Mouse (Mus musculus): Measurements from ENCODE around the gene Hpcal4. TPM values are rescaled to one million over a fixed set of nuclear protein-coding genes. Genes with fewer than 3 reads are reported as not detected.

Gene Hpcal4
- total RNA-seq, 2 experiments from 2014 or later = 222 to 231 TPM

DNA sequence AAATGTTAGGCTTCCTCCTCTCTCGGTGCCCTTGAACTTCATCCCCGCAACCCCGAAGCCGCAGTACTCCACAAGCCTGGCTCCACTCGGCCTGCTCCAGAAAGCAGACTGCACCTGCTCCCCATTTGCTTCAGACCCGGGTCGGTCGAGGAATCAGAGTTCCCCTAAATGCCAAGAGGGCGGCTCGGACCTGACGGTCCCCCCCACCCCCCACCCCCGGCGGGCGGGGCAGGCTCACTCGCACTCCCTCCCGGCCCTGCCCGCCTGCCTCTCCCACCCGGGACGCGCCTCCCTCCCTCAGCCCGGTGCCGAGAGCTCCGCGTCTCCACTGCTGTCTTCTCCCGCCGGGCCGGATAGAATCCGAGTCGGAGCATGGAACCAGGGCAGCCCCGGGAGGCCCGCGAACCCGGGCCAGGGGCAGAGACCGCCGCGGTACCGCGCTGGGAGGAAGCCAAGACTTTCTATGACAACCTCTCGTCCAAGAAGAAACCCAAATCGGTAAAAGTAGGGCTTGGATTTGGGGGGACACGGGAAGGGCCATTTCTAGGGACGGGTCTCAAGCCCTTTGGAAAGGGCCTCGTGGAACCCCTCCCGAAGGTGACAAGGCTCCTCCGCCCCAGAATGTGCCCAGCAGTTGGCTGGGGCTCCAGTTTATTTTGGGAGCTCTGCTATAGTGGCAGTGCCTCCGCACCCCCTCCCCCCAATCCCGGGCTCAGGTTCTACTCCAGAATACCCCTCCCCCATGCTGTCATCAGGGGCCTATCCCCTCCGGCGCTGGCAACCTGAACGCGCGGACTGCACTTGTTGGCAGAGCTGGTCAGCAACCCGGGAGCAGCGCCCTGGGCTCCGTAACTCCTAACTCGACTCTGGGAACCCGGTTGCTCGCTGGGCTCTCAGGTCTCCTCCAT, 18.4 kb downstream of the Hpcal4 start, which contains the start of gene Nt5c1a:
Gene Nt5c1a, plus strand, starts transcription at position 319 of the 908 bp plus-strand sequence.
- peak; percentile 53 to 56 for DNase-seq (ENCODE audit: low spot score in 2 of 2)

DNA sequence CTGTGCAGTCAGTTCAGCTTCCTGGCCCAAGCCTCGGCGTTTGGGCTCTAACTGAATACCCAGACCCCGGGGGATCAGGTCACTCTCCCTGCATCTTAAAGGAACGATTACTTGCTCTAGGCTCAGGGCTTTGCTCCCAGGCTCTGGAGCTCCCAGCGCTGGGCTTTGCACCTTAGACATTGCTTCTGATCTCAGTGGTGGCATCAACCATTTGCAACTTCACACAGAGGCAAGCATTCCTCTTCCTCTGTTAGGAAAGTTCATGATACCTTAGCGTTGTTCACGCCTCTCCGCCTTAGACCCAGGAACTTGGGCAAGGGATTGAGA, 19.0 kb downstream of the Hpcal4 start:
- DNase-seq (ENCODE audit: low spot score in 2 of 2) = no peak

DNA sequence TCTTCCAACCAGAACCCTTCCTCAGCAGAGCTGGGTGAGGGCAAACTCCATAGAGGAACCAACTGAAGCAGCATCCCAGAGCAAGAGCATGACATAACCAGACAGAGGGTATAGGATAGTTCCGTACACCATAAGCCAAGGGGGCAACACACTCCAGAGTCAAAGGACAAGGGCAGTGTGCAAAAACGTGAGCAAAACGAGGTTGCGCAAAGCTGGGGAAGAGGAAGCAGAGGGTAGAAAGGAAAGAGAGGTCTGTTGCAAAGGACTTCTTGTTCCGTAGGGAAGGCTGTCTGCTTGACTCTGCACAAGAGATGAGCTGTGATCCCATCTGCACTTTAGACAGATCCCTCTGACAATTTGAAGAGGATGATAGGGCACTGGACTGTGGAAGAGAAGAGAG, 24.3 kb downstream of the Hpcal4 start:
- no peak for DNase-seq (ENCODE audit: low spot score in 2 of 2)

GRCm38 (mm10) chr4:123210996-123211395, 28.0 kb downstream of the Hpcal4 start:
- no peak for DNase-seq (ENCODE audit: low spot score in 2 of 2)

GRCm38 (mm10) chr4:123211453-123211852, 28.4 kb downstream of the Hpcal4 start:
- no peak for DNase-seq (ENCODE audit: low spot score in 2 of 2)

GRCm38 (mm10) chr4:123212330-123212729, 29.3 kb downstream of the Hpcal4 start:
- no peak for DNase-seq (ENCODE audit: low spot score in 2 of 2)

DNA sequence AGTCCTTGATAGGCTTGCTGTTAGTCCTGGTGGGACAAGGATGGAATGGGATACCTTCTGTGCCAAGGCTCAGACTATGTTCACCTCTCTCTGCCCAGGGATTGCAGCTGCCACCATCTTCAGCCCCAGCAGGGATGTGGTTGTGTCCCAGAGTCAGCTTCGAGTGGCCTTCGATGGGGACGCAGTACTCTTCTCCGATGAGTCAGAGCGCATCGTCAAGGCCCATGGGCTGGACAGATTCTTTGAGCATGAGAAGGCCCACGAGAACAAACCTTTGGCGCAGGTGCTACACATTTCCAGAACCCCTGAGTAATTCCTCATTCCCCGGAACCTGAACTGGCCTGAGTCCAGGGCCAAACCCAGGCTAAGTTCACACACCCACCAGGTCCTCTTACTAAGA, 30.9 kb downstream of the Hpcal4 start:
- no peak for DNase-seq (ENCODE audit: low spot score in 2 of 2)

DNA sequence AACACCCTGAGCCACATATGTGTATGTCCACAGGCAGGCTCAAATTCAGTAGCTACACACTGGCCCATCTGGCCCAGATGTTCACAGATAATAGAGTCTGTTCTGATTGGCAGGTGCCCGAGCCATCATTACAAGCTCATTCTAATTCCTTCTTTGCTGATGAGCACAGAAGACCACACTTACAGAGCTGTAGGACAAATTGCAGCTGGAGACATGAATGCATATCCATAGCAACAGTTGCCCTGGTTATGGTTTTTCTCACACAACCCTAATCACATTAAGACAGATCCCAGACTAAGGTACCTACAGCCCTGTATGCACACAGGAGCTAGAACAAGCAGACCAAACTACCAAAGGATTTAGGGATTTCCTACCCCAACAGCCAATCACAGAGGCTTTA, 32.3 kb downstream of the Hpcal4 start:
- no peak for DNase-seq (ENCODE audit: low spot score in 2 of 2)

DNA sequence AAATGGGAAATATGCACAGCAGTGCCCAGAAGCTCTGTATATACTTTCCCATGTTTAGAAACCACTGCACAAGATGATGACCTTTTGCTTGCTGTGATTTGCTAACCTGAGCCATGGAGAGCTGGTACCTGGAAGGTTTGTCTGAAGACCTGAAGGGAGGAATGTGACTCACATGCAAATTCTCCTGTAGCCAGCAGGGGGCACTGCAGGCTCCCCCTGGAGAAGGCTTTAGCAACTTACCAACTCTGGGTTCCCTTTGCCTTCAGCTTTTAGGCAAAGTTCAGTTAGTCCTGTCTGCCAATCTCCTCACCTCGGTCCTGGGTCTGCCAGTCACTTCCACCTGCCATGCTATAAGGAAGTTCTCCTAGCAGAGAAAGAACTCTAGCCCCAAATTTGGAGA, 33.8 kb downstream of the Hpcal4 start:
- peak; percentile 49 to 64 for DNase-seq (ENCODE audit: low spot score in 2 of 2)

DNA sequence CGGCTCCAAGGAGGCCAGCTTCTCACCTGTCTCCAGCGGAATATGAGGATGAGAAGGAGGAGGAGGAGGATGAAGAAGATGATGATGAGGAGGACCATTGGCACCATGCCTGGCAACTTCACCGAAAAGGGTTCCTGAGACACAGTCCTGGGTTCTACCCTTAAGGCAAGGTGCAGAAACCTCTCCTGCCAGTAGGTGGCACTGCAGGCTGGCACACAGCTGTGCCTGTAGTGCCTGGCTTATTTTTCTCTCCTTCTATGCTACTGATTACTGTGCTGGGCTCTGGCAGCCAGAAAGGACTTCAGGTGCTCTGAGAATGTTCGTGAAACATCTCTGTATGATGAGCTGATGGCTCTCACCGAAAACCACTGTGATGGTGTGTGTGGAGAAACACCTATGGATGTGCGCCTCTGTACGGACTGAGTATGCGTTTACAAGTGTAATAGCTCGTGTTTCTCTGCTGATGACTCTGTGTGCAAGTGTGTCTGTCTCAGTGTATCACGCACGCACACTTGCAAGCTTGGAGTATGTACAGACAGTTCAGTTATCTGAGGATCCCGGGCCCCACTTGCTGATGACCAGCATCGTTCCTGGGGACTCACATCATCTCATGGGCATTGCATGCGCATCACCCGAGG, 36.8 kb downstream of the Hpcal4 start:
- DNase-seq (ENCODE audit: low spot score in 2 of 2) = peak; percentile 82 to 86

GRCm38 (mm10) chr4:123220637-123221036, 37.6 kb downstream of the Hpcal4 start:
- no peak for DNase-seq (ENCODE audit: low spot score in 2 of 2)

DNA sequence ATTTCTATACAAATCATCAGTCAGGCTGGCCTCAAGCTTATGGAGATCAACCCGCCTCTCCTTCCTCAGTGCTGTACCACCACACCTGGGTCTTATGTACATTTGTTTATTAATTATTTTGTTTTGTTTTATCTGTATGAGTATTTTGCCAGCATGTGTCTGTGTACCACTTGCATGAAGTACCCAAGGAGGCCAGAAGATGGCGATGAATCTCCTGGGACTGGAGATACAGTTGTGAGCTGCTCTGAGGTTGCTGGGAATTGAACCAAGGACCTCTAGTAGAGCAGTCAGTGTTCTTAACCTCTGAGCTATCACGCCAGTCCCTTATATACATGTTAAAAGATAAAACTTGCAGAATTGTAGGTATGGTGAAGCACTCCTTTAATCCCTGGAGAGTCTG, 40.3 kb downstream of the Hpcal4 start:
- DNase-seq (ENCODE audit: low spot score in 2 of 2) = no peak

- DNase-seq (ENCODE audit: low spot score in 2 of 2) = no peak
Measured at GRCm38 (mm10) chr4:123225718-123226403, 42.8 kb downstream of the Hpcal4 start.

DNA sequence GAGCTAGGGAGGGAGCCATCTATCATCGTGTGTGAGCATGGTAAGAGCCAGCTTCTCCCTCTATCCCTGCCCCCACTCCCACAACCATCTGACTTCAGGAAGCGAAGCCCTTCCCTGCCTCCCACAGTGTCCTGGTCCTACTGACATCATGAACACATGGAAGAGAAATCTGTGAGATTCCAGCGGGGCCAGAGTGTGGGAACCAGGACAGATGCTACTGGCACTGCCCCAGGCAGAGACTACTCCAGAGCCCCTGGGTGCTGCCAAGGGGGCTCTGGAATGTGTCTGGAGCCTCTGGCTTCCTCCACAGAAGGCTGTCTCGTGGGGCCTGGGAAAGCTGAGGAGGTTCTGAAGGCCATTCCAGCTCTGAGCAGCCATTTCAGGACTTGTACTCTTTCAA, 44.7 kb downstream of the Hpcal4 start:
- DNase-seq (ENCODE audit: low spot score in 2 of 2) = peak; percentile 50 to 54

- no peak for DNase-seq (ENCODE audit: low spot score in 2 of 2)
Measured at GRCm38 (mm10) chr4:123228270-123228669, 45.2 kb downstream of the Hpcal4 start.

DNA sequence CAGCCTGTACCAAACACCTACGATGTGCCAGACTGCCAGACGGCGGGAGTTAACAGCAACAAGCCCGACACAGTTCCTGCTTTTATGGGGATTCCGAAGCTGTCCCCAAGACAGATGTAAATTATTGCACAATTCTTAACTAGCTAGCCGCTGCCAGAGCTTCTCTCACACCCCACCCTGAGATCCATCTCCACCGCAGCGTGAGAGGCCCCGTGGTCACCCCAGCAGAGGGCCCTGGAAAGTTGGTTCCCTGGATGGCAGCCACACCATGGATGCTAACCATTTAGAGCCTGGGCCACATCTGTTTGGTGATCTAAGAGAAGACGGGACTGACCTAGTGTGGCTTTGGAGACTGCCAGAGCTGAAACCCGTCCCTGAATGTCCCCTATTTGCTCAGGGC, 46.1 kb downstream of the Hpcal4 start:
- DNase-seq (ENCODE audit: low spot score in 2 of 2) = no peak

DNA sequence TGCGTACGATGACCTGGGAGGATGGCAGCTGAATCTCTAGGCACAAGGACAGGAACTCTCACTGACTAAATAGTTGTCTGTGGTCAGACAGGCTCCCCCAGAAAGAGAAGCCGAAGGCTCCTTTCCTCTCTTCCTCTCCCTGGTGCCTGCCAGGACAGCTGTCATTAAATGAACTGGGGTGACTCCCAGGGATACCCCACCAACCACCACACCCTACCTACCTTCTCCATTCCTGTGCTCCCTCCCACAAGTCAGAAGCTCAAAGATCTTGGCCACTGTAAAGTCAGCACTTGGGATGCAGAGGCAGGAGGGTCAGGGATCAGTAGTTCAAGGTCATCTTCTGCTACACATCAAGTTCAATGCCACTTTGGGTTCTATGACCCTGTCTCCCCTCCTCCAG, 49.8 kb downstream of the Hpcal4 start:
- DNase-seq (ENCODE audit: low spot score in 2 of 2) = no peak

DNA sequence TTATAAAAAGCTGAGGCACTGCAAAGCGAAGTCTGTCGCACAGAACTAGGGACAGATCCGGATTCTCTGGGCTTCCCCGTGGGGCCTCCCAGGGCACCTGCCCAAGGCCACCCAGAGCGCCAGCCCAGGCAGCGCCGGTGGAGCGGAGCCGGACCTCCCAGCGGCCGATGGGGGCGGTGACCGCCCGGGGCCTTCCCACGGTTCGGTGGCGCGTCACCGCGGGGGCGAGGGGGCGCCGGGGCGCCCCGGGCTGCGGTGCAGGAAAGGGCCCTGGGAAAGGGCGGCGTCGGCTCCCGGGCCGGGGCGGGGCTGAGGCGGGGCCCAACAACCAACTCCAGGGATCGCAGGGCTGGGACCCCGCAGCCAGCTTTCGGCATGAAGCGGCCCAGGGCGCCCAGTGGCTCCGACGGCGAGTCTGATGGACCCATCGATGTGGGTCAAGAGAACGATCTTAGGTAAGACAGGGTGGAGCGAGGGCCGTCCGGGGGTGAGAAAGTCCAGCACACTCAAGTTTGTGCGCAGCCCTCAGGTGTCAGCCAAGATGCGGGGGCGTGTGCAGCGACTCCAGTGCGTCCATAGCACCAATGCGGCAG, 50.6 kb downstream of the Hpcal4 start, which contains the start of gene Heyl:
Gene Heyl, plus strand, starts transcription at position 65 of the 593 bp plus-strand sequence.
- DNase-seq (ENCODE audit: low spot score in 2 of 2) = peak in 1 of 2 experiments; percentile 46

- DNase-seq (ENCODE audit: low spot score in 2 of 2) = no peak
Measured at GRCm38 (mm10) chr4:123235835-123236430, 52.9 kb downstream of the Hpcal4 start.

GRCm38 (mm10) chr4:123236431-123237031, 53.5 kb downstream of the Hpcal4 start:
- no peak for DNase-seq (ENCODE audit: low spot score in 2 of 2)

All from layer of hippocampus, postnatal 10 days (tissue).